Mouse (Mus musculus) adrenal gland, adult 10 weeks (tissue): Measurements from ENCODE around the gene Lrit3. TPM values are rescaled to one million over a fixed set of nuclear protein-coding genes. Genes with fewer than 3 reads are reported as not detected.

Source experiments
- polyA plus RNA-seq: library from polyadenylated mRNA; stranded (reverse); fragments of 350-450 nt; fragmentation: Illumina TruSeq; extraction: RNeasy Lipid Tissue Mini Kit (QIAGEN cat#74804); gene quantifications from one replicate; pipeline ENCODE4 v1.2.3, GENCODE M21; 2014; ENCODE audit warnings: low read depth, low replicate concordance

Lrit3 gene
- polyA plus RNA-seq, result not detected

DNA sequence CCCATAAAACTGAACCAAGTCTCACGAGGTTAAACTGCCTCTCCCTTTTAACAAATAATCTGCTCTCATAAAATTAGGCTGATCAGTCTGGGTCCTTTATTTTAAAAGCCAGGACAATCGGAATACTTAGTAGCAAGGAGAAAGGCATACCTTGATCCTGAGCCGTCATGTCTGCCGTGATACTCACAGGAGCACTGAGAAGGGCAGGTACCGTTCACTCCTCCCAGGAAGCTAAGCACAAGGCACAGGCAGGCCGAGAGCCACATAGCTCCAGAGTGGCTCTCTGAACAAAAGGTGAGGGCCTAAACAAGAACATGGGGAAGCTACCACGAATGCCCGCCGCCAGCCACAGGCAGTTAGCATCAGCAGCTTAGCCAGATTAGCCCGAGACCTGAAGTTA is at the start of gene Lrit3:
Lrit3 (minus strand) TSS at position 266 of the 400 bp plus-strand sequence.

DNA sequence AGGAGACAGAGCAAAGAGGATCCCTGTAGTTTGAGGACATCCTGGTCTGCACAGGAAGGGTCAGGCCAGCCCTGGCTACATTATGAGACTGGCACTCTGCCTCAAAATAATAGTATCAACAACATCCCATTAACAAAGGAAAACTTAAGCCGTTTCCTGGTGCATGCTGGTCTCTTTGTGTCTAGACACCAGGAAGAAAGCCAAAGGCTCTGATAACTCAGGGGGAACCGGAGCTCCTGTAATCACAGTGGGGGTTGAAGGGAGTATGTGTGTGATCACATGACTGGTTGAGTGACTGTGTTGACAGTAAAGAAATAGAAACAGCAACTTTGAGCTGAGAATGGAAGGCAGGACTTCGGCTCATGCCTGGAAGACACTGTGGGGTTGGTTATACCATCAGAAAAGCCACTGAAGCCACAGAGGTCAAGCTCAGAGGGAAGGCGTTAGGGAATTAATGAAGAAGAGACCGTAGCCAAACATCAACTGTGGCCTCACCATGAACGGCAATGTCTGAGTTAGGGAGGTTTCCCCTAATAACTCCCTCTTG is 31.6 kb upstream of the Lrit3 start, which contains the start of gene Cfi:
Cfi (plus strand) TSS at position 497 of the 547 bp plus-strand sequence.

DNA sequence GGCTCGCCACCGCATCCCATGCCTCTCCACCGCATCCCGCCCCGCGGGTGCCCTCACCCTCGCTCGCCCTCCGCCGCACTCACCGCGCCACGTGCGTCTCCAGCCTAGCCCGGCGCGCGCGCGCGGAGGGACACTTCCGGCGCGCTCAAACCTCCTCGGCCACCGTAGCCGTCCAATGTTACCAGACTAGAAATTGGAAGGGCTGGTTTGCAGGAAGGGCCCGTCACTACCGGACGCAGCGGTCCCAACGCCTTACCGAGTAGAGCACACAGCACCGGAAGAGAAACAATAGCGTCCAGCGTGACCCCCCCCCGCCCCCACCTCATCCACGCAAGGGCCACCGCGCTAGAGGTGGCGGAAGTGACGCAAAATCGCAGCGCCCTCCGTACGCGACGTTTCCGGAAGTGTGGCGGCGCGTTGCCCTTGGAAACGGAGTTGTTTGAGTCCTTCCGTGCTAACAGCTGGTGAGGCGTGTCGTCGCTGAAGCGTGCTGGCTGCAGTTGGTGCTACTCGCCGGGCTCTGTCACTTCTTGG is 27.3 kb upstream of the Lrit3 start, which contains the start of gene Gar1:
Gar1 (minus strand) TSS at position 362 of the 534 bp plus-strand sequence.

DNA sequence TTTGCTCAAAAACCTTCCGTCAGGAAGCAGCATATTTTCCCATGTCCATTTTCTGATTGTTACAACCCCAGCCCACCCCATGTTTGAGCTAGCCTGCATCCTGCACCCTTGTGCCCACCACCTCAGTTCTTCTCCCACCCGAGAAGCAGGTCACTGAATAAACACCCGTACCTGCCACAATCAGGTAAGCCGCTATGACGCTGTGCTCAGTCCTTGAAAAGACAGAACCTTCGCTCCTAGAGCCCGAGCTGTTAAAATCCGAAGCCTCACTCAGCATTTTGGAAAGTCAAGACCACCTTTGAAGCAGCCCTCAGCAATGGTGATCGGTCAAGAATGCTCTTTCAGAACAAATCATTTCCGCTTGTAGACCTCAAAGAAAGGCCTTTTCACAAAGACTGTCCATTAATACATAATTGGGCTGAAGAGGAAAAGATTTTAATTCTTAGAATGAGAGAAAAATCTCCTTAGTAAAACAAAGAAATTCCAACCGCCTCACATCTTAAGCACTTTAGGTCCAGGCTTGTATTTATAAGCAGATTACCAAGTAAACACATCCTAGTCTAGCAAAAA is 18.5 kb upstream of the Lrit3 start, which contains the start of gene Rrh:
Rrh (minus strand) TSS at position 382 of the 570 bp plus-strand sequence.

GRCm38 (mm10) chr3:129754650-129755604 is 48.9 kb downstream of the Lrit3 start, which contains the start of gene Egf:
Gene Egf, minus strand, starts transcription at chr3:129755316.

Other genes starting within 250 kb of the Lrit3 start
- 0.99 TPM for gene Egf, start 48.7 kb downstream of the Lrit3 start, polyA plus RNA-seq
- gene Rrh, start 18.6 kb upstream of the Lrit3 start, polyA plus RNA-seq, result not detected
- 63.6 TPM for gene Gar1, start 27.4 kb upstream of the Lrit3 start, polyA plus RNA-seq
- not detected for gene Cfi, start 31.9 kb upstream of the Lrit3 start, polyA plus RNA-seq
- 41.8 TPM for gene Pla2g12a, start 74.6 kb upstream of the Lrit3 start, polyA plus RNA-seq
- gene Casp6, start 97.4 kb upstream of the Lrit3 start, polyA plus RNA-seq, result 52.0 TPM
- gene Mcub, start 166.2 kb upstream of the Lrit3 start, polyA plus RNA-seq, result 18.7 TPM